9 mouse cellular contexts compared by ENCODE assay signal in the genomic region with DNA sequence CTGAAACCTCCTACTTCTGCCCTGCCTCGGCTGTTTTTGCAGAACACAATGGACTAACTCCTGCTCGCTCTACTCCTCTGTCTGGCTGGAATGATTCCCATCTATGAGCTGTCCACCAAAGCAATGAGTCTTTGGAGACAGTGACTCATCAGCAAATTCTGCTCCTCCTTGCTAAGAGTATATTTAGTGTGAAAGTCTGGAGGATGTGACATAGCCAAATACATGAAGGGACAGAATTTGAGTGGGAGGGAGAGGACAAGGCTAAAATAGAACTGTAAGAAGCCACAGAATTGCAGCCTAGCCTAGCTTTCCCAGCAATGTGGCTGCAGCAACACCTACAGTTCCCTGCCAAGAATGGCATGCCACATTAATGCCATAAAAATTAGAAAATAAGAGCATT.
DNase-seq lines count a peak whose midpoint lies in the region; ATAC-seq and TF ChIP-seq lines count a peak whose summit lies in the region.
"Had no signal": no experiment of that assay in that cellular context is flagged by ENCODE, and none has a peak within 500 bp of the region (broad histone marks: within the 10 kb centered on the region; RNA-seq: fewer than 3 reads in every experiment).

No protein-coding gene starts in this region.

- H3K27ac ChIP-seq in forebrain, postnatal 0 days (ENCODE audit: low read depth, low read length): no peak overlapping the region
- H3K27ac ChIP-seq: embryonic facial prominence, embryonic 12.5 days had no signal

- no peaks in the 10 kb centered on the region for H3K27me3 ChIP-seq in forebrain, postnatal 0 days (ENCODE audit: insufficient read depth, low read length)
- H3K27me3 ChIP-seq: embryonic facial prominence, embryonic 12.5 days had no signal

- no peak overlapping the region for H3K4me2 ChIP-seq in forebrain, postnatal 0 days (ENCODE audit: low read depth)
- H3K4me2 ChIP-seq: embryonic facial prominence, embryonic 12.5 days had no signal

- H3K9ac ChIP-seq in forebrain, postnatal 0 days: no peak overlapping the region
- H3K9ac ChIP-seq: embryonic facial prominence, embryonic 12.5 days had no signal

- no peaks in the 10 kb centered on the region for H3K4me1 ChIP-seq in forebrain, postnatal 0 days (ENCODE audit: insufficient read depth)
- H3K4me1 ChIP-seq: embryonic facial prominence, embryonic 12.5 days had no signal

- intact Hi-C loops in left cerebral cortex, postnatal 14 days (cut with DNase I): loop anchor here (5.0 to 10.0 kb wide), 4 partner anchors 246 to 891 kb away; no protein-coding TSS in a partner anchor

- no peak overlapping the region for H3K4me3 ChIP-seq in forebrain, postnatal 0 days (ENCODE audit: low read depth, low read length)
- H3K4me3 ChIP-seq: embryonic facial prominence, embryonic 12.5 days had no signal

- TF ChIP-seq CTCF in forebrain, postnatal 0 days (IDR thresholded peaks at IDR 0.05; ENCODE audit: low read depth): peak; percentile 62

- peak; percentile 43 for DNase-seq in embryo, embryonic 10 days (ENCODE audit: low spot score)
- no peak for DNase-seq in embryo, embryonic 9.5 days (ENCODE audit: extremely low spot score)
- DNase-seq in adrenal gland, postnatal 10 days: peak; percentile 40
- DNase-seq in forebrain, postnatal 0 days: peak; percentile 61
- DNase-seq in left cerebral cortex, postnatal 14 days (ENCODE audit: low spot score in 2 of 2): peak; percentile 65 to 91
- peak; percentile 27 for DNase-seq in retina, postnatal 1 day
- DNase-seq in gastrocnemius, postnatal 10 days: no peak

- H3K36me3 ChIP-seq in forebrain, postnatal 0 days (ENCODE audit: insufficient read depth): no peaks in the 10 kb centered on the region
- H3K36me3 ChIP-seq: embryonic facial prominence, embryonic 12.5 days had no signal

- ATAC-seq in forebrain, postnatal 0 days: peak; percentile 85
- ATAC-seq in erythroblast, adult 5-6 weeks (replicated peaks; ENCODE audit: low FRiP score, poor library complexity, severe bottlenecking): no peak

- H3K9me3 ChIP-seq in forebrain, postnatal 0 days (ENCODE audit: low read length): no peaks in the 10 kb centered on the region
- H3K9me3 ChIP-seq: embryonic facial prominence, embryonic 12.5 days had no signal

- WGBS in forebrain, postnatal 0 days: 15% methylated on average over 2 of the region's 2 CpGs

Comparison
In these comparisons a context has a peak if more than half of its experiments do, and no peak if none do; other contexts are left out.
1. DNase-seq: peak in embryo, embryonic 10 days (single experiment), adrenal gland, postnatal 10 days (single experiment), forebrain, postnatal 0 days (single experiment), left cerebral cortex, postnatal 14 days (2 of 2) and retina, postnatal 1 day (single experiment); none in embryo, embryonic 9.5 days (single experiment) and gastrocnemius, postnatal 10 days (single experiment).